Mouse (Mus musculus): Measurements from ENCODE around the gene Aff1. TPM values are rescaled to one million over a fixed set of nuclear protein-coding genes. Genes with fewer than 3 reads are reported as not detected.
A peak's percentile ranks its signal among the peaks of the same experiment; 100 is the strongest.

Gene Aff1
- polyA plus RNA-seq, 1 experiment from 2014 or later: 12.1 TPM

DNA sequence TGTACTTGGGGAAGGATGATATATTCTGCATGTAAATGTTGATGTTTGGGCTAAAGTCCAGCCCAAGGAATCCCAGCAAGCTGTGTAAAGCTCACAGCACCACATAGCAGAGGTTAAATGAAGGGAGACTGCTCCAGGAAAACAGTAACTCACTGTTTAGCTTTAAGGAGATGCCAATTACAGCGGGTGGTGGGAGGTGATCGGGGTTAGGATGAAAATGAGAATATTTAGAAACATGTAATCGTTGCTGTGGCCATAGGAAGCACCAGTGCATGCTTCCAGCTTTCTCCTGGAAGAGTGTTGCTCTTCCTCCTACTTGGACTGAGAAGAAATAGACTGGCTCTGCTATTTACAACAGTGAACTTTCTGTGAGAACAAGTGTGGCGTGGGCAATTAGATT is 80.1 kb downstream of the Aff1 start:
- Histone ChIP-seq H3K4me3 (ENCODE audit: low read depth, low read length) (no peak overlapping the region), H3K4me2 (no peak overlapping the region), H3K27ac (ENCODE audit: low read depth, low read length) (peak overlapping the region; percentile 60), H3K4me1 (ENCODE audit: control insufficient read depth, insufficient read depth, low read length) (peaks cover 56% of the 10 kb centered on the region), H3K27me3 (ENCODE audit: control insufficient read depth, insufficient read depth, low read length) (no peaks in the 10 kb centered on the region), H3K9me3 (replicated peaks; ENCODE audit: control insufficient read depth, low read length) (no peaks in the 10 kb centered on the region; the same call in 1 of the 2 replicates), H3K9ac (ENCODE audit: low read depth, low read length) (no peak overlapping the region), H3K36me3 (ENCODE audit: control insufficient read depth, insufficient read depth, low read length) (no peaks in the 10 kb centered on the region)
- WGBS (ENCODE audit: insufficient replicate concordance): 35% methylated on average over 4 of the region's 4 CpGs
- no peak for ATAC-seq (replicated peaks; ENCODE audit: insufficient number of reproducible peaks, low FRiP score, low TSS enrichment)

DNA sequence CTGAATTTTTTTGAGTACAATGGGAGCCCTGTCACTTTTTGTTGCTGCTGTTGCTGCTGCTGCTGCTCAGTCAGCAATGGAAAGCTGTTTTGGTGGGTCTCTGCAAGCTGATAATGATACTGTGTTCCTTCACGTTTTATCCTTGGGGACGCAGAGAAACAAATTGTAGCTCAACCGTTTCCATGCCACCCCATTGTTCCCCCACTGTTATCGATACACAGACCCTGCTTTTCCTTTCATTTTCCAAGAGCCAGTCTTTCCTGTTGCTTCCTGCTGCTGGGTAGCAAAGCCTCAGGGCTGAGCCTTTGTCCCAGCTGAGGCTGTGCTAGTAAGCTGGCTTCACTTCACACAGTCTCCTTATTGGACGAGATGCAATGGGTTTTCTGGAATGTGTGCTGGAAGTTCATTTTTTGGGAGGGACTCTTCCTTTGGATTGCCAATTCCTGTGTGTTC is 81.0 kb downstream of the Aff1 start:
- Histone ChIP-seq H3K4me1 (ENCODE audit: control insufficient read depth, insufficient read depth, low read length) (peaks cover 64% of the 10 kb centered on the region), H3K27me3 (ENCODE audit: control insufficient read depth, insufficient read depth, low read length) (no peaks in the 10 kb centered on the region), H3K9me3 (replicated peaks; ENCODE audit: control insufficient read depth, low read length) (no peaks in the 10 kb centered on the region; the same call in 1 of the 2 replicates), H3K4me3 (ENCODE audit: low read depth, low read length) (no peak overlapping the region), H3K9ac (ENCODE audit: low read depth, low read length) (peak overlapping the region; percentile 43; the same call in 1 of the 2 replicates), H3K4me2 (peak overlapping the region; percentile 41), H3K36me3 (ENCODE audit: control insufficient read depth, insufficient read depth, low read length) (no peaks in the 10 kb centered on the region), H3K27ac (ENCODE audit: low read depth, low read length) (peak overlapping the region; percentile 60)
- WGBS (ENCODE audit: insufficient replicate concordance): 20% methylated on average over 5 of the region's 5 CpGs
- peak; percentile 64; the same call in 1 of the 2 replicates for ATAC-seq (replicated peaks; ENCODE audit: insufficient number of reproducible peaks, low FRiP score, low TSS enrichment)

DNA sequence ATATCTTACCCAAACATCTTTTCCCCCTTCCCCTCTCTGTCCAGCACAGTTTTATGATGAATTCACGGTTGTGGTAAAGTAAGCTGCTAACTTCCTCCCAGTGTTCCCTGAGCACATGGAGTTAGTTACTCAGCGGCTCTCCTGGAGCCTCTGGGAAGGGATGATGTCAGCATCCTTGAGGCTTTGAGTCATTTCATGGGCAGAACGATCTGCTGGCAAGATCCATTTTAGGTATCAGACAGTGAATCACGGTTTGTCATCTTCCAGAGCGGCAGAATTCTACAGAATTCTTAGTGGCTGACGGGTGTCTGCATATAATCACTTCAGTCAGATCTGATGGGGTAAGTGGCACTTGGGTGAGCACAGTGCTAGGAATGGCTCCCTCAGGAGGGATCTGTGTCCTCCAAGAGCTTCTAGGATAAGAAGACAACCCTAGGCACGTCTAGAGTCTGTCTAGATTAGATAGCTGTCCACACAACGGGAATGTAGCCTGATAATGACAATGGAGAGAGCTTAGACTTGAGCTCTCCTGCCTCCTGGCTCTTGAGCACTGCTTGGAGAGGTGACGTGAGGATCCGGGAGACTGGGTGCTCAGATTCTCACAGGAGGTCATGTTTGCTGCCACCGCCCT is 82.6 kb downstream of the Aff1 start:
- Histone ChIP-seq H3K9ac (ENCODE audit: low read depth, low read length) (no peak overlapping the region), H3K36me3 (ENCODE audit: control insufficient read depth, insufficient read depth, low read length) (no peaks in the 10 kb centered on the region), H3K9me3 (replicated peaks; ENCODE audit: control insufficient read depth, low read length) (no peaks in the 10 kb centered on the region; the same call in 1 of the 2 replicates), H3K4me1 (ENCODE audit: control insufficient read depth, insufficient read depth, low read length) (peaks cover 74% of the 10 kb centered on the region), H3K27me3 (ENCODE audit: control insufficient read depth, insufficient read depth, low read length) (no peaks in the 10 kb centered on the region), H3K4me2 (no peak overlapping the region; the same call in 1 of the 2 replicates), H3K4me3 (ENCODE audit: low read depth, low read length) (no peak overlapping the region), H3K27ac (ENCODE audit: low read depth, low read length) (peak overlapping the region; percentile 29; the same call in 1 of the 2 replicates)
- WGBS (ENCODE audit: insufficient replicate concordance): 22% methylated on average over 11 of the region's 11 CpGs
- ATAC-seq (replicated peaks; ENCODE audit: insufficient number of reproducible peaks, low FRiP score, low TSS enrichment): no peak

DNA sequence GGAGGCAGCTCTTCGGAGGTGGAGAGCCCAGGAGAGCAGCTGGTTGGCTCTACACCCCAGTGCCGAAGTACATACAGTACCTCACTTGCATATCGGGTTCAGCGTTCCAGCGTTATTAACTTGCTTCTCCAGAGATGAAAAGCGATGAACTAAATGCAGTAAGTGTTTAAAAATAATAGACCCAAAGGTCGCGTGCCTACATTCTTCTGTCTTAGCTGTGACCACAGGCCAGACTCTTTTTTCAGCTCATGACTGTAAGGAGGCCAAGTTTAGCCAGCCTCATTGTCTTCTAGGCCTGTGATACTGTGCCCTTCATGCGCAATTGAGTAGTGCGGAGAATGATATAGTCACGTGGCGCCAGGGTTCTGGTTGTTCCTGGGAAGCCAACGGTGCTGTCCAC is 83.3 kb downstream of the Aff1 start:
- WGBS (ENCODE audit: insufficient replicate concordance): 69% methylated on average over 13 of the region's 13 CpGs
- H3K4me1 ChIP-seq (ENCODE audit: control insufficient read depth, insufficient read depth, low read length): peaks cover 72% of the 10 kb centered on the region
- no peaks in the 10 kb centered on the region; the same call in 1 of the 2 replicates for H3K9me3 ChIP-seq (replicated peaks; ENCODE audit: control insufficient read depth, low read length)
- H3K27ac ChIP-seq (ENCODE audit: low read depth, low read length): peak overlapping the region; percentile 29; the same call in 1 of the 2 replicates
- no peaks in the 10 kb centered on the region for H3K27me3 ChIP-seq (ENCODE audit: control insufficient read depth, insufficient read depth, low read length)
- no peak for ATAC-seq (replicated peaks; ENCODE audit: insufficient number of reproducible peaks, low FRiP score, low TSS enrichment)
- H3K4me2 ChIP-seq: no peak overlapping the region; the same call in 1 of the 2 replicates
- no peak overlapping the region for H3K4me3 ChIP-seq (ENCODE audit: low read depth, low read length)
- H3K36me3 ChIP-seq (ENCODE audit: control insufficient read depth, insufficient read depth, low read length): no peaks in the 10 kb centered on the region
- no peak overlapping the region for H3K9ac ChIP-seq (ENCODE audit: low read depth, low read length)

DNA sequence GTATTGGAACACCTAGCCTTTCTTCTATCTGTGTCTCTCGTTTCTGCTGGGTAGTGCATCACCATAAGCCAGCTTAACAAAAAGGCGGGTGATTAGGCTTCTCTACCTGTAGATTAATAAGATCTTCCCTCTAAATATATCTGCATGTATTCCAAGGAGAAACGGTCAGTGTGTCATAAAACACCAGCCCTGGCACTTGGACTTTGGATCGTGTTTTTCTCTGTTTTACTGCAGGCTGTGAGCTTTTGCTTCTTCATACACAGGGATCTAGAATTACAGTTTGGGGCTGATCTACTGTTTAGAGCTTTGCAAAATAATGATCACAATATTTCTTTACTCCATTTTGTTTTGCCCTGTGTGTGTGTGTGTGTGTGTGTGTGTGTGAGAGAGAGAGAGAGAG is 84.7 kb downstream of the Aff1 start:
- Histone ChIP-seq H3K27ac (ENCODE audit: low read depth, low read length) (no peak overlapping the region), H3K36me3 (ENCODE audit: control insufficient read depth, insufficient read depth, low read length) (no peaks in the 10 kb centered on the region), H3K9ac (ENCODE audit: low read depth, low read length) (no peak overlapping the region), H3K4me1 (ENCODE audit: control insufficient read depth, insufficient read depth, low read length) (peaks cover 67% of the 10 kb centered on the region), H3K4me3 (ENCODE audit: low read depth, low read length) (no peak overlapping the region), H3K4me2 (no peak overlapping the region), H3K9me3 (replicated peaks; ENCODE audit: control insufficient read depth, low read length) (no peaks in the 10 kb centered on the region), H3K27me3 (ENCODE audit: control insufficient read depth, insufficient read depth, low read length) (no peaks in the 10 kb centered on the region)
- WGBS (ENCODE audit: insufficient replicate concordance): 84% methylated on average over 4 of the region's 4 CpGs
- ATAC-seq (replicated peaks; ENCODE audit: insufficient number of reproducible peaks, low FRiP score, low TSS enrichment): no peak

DNA sequence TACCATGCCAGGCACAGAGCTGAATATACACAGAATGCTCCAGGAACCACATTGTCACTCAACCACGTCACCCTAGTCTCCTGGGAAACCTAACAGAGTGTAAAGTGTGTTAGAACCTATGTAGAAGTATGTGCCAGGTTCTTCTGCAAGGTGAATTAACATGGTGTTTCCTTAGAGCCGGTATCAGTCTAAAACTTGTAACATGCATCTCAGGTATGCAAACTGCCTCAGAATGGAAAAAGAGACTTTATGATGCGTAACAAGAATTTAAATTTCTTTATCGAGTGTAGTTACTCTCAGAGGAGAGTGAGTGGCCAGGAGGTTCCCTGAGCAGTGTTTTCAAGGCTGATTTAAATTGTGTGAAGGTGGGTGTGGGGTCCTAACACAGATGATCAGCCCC is 85.3 kb downstream of the Aff1 start:
- Histone ChIP-seq H3K4me3 (ENCODE audit: low read depth, low read length) (no peak overlapping the region), H3K9me3 (replicated peaks; ENCODE audit: control insufficient read depth, low read length) (no peaks in the 10 kb centered on the region), H3K27ac (ENCODE audit: low read depth, low read length) (no peak overlapping the region), H3K27me3 (ENCODE audit: control insufficient read depth, insufficient read depth, low read length) (no peaks in the 10 kb centered on the region), H3K36me3 (ENCODE audit: control insufficient read depth, insufficient read depth, low read length) (no peaks in the 10 kb centered on the region), H3K9ac (ENCODE audit: low read depth, low read length) (no peak overlapping the region), H3K4me1 (ENCODE audit: control insufficient read depth, insufficient read depth, low read length) (peaks cover 61% of the 10 kb centered on the region), H3K4me2 (peak overlapping the region; percentile 68)
- WGBS (ENCODE audit: insufficient replicate concordance): 69% methylated on average over 4 of the region's 4 CpGs
- ATAC-seq (replicated peaks; ENCODE audit: insufficient number of reproducible peaks, low FRiP score, low TSS enrichment): no peak

DNA sequence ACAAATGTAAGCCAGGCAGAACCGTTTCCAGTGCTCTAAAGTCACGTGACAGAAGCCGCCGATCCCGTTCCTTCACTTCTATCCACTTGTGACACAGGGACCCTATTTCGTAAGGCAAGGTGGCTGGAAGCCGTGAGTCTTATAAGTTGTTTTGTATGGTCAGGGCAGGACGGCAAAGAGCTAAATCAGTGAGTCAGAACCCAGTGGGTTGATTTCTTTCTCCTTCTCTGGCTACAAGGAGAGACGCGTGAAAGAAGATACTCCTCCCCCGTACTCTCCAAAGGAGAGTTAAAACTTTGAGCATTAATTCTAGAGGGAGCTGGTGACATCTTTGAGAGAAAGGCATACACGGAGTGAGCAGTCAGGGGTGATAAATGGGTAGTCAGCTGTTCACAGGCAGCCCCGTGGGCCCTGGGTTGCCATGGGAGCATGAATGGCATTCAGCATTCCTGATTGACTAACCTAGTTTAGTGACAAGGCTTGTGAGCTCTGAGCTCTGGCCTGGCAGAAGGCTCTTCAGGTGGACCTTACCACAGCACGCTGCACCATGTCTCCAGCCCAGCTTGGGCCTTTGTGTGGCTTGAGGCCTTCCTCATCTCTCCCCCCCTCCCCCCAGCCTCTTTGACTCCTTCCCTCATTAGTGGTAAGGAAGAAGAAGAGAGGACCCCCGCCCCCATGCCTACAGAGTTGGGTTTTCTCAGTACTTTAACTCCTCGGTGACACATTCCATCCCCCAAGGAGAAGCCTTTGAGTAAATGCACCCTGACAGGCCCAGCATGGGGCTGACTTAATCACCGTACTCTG is 86.3 kb downstream of the Aff1 start:
- H3K36me3 ChIP-seq (ENCODE audit: control insufficient read depth, insufficient read depth, low read length): no peaks in the 10 kb centered on the region
- ATAC-seq (replicated peaks; ENCODE audit: insufficient number of reproducible peaks, low FRiP score, low TSS enrichment): peak; percentile 49; the same call in 1 of the 2 replicates
- peak overlapping the region; percentile 38 for H3K4me3 ChIP-seq (ENCODE audit: low read depth, low read length)
- peak overlapping the region; percentile 64 for H3K27ac ChIP-seq (ENCODE audit: low read depth, low read length)
- H3K27me3 ChIP-seq (ENCODE audit: control insufficient read depth, insufficient read depth, low read length): no peaks in the 10 kb centered on the region
- no peaks in the 10 kb centered on the region for H3K9me3 ChIP-seq (replicated peaks; ENCODE audit: control insufficient read depth, low read length)
- peaks cover 53% of the 10 kb centered on the region for H3K4me1 ChIP-seq (ENCODE audit: control insufficient read depth, insufficient read depth, low read length)
- peak overlapping the region; percentile 52; the same call in 1 of the 2 replicates for H3K9ac ChIP-seq (ENCODE audit: low read depth, low read length)
- H3K4me2 ChIP-seq: peak overlapping the region; percentile 68
- 5% methylated on average over 17 of the region's 17 CpGs for WGBS (ENCODE audit: insufficient replicate concordance)

DNA sequence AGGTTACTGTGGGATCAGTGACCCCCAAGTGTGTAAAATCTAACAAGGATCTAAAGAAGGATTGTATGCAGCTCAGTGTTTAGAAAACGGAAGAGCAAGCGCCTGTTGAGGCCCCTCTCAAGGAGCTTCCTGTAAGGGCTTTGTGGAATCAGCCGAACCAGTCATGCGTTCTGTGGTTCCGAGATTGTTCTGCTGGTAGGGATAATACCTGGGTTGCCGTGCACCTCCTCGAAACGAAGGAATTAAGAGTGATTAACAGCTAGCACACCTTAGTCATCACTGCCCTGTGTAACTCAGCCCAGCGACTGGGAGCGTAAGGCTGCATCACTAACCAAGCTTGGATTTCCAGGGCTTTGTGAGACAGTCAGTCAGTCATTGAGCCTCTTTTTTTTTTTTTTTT is 87.7 kb downstream of the Aff1 start:
- Histone ChIP-seq H3K4me2 (no peak overlapping the region), H3K4me3 (ENCODE audit: low read depth, low read length) (no peak overlapping the region), H3K27ac (ENCODE audit: low read depth, low read length) (no peak overlapping the region), H3K4me1 (ENCODE audit: control insufficient read depth, insufficient read depth, low read length) (peaks cover 43% of the 10 kb centered on the region), H3K36me3 (ENCODE audit: control insufficient read depth, insufficient read depth, low read length) (no peaks in the 10 kb centered on the region), H3K27me3 (ENCODE audit: control insufficient read depth, insufficient read depth, low read length) (no peaks in the 10 kb centered on the region), H3K9me3 (replicated peaks; ENCODE audit: control insufficient read depth, low read length) (no peaks in the 10 kb centered on the region), H3K9ac (ENCODE audit: low read depth, low read length) (no peak overlapping the region)
- WGBS (ENCODE audit: insufficient replicate concordance): 29% methylated on average over 10 of the region's 10 CpGs
- no peak for ATAC-seq (replicated peaks; ENCODE audit: insufficient number of reproducible peaks, low FRiP score, low TSS enrichment)
